Mouse (Mus musculus): ENCODE results near the gene Rpn2. TPM values are rescaled to one million over a fixed set of nuclear protein-coding genes. Genes with fewer than 3 reads are reported as not detected.
A peak's percentile ranks its signal among the peaks of the same experiment; 100 is the strongest.

The Rpn2 gene
- 449 and 499 TPM in 2 replicates for polyA plus RNA-seq (2012; rRNA removed)

- no peak for DNase-seq (ENCODE audit: low read depth)
These were observed at the start of gene Rpn2 for GRCm38 (mm10) chr2:157278717-157279415. Gene Rpn2 (plus strand): TSS chr2:157279017.

GRCm38 (mm10) chr2:157235946-157236345, 42.9 kb upstream of the Rpn2 start:
- DNase-seq (ENCODE audit: low read depth) = no peak

GRCm38 (mm10) chr2:157245001-157245400, 33.8 kb upstream of the Rpn2 start:
- DNase-seq (ENCODE audit: low read depth) = no peak

- no peak for DNase-seq (ENCODE audit: low read depth)
These were observed 33.2 kb upstream of the Rpn2 start for GRCm38 (mm10) chr2:157245603-157246002.

- no peak for DNase-seq (ENCODE audit: low read depth)
These were observed 30.7 kb upstream of the Rpn2 start for GRCm38 (mm10) chr2:157248111-157248510.

- DNase-seq (ENCODE audit: low read depth) = no peak
These were observed 19.1 kb upstream of the Rpn2 start for GRCm38 (mm10) chr2:157259720-157260119.

GRCm38 (mm10) chr2:157261930-157262329, 16.9 kb upstream of the Rpn2 start:
- DNase-seq (ENCODE audit: low read depth) = no peak

GRCm38 (mm10) chr2:157262506-157262905, 16.3 kb upstream of the Rpn2 start:
- no peak for DNase-seq (ENCODE audit: low read depth)

GRCm38 (mm10) chr2:157263101-157263500, 15.7 kb upstream of the Rpn2 start:
- peak; percentile 95 for DNase-seq (ENCODE audit: low read depth)

- DNase-seq (ENCODE audit: low read depth) = peak; percentile 60
These were observed 15.0 kb upstream of the Rpn2 start for GRCm38 (mm10) chr2:157263832-157264231.

- no peak for DNase-seq (ENCODE audit: low read depth)
These were observed 591 bp downstream of the Rpn2 start, which contains the start of gene Mroh8 for GRCm38 (mm10) chr2:157279416-157279800. Gene Mroh8 (minus strand): TSS chr2:157279549.

- DNase-seq (ENCODE audit: low read depth) = no peak
These were observed 4.5 kb downstream of the Rpn2 start for GRCm38 (mm10) chr2:157283321-157283720.

- DNase-seq (ENCODE audit: low read depth) = no peak
These were observed 8.7 kb downstream of the Rpn2 start for GRCm38 (mm10) chr2:157287542-157287941.

GRCm38 (mm10) chr2:157288996-157289395, 10.2 kb downstream of the Rpn2 start:
- DNase-seq (ENCODE audit: low read depth) = no peak

GRCm38 (mm10) chr2:157292093-157292492, 13.3 kb downstream of the Rpn2 start:
- no peak for DNase-seq (ENCODE audit: low read depth)

- no peak for DNase-seq (ENCODE audit: low read depth)
These were observed 17.4 kb downstream of the Rpn2 start for GRCm38 (mm10) chr2:157296105-157296689.

GRCm38 (mm10) chr2:157300051-157300450, 21.2 kb downstream of the Rpn2 start:
- DNase-seq (ENCODE audit: low read depth) = no peak

GRCm38 (mm10) chr2:157303096-157303495, 24.3 kb downstream of the Rpn2 start:
- no peak for DNase-seq (ENCODE audit: low read depth)

GRCm38 (mm10) chr2:157306091-157307032, 27.5 kb downstream of the Rpn2 start:
- DNase-seq (ENCODE audit: low read depth) = no peak

- DNase-seq (ENCODE audit: low read depth) = no peak
These were observed 29.0 kb downstream of the Rpn2 start for GRCm38 (mm10) chr2:157307715-157308265.

- no peak for DNase-seq (ENCODE audit: low read depth)
These were observed 29.6 kb downstream of the Rpn2 start for GRCm38 (mm10) chr2:157308273-157308917.

GRCm38 (mm10) chr2:157309611-157310010, 30.8 kb downstream of the Rpn2 start:
- DNase-seq (ENCODE audit: low read depth) = no peak
